Mouse (Mus musculus): ENCODE measurements around the gene Cped1.
"Not testable (repeated sequence)": the region's sequence is repeated elsewhere in the genome, so short reads cannot be mapped to it uniquely, and the experiment has no call there.

GRCm38 (mm10) chr6:22124575-22125330, 139.0 kb downstream of the Cped1 start:
- not testable (repeated sequence) for TF ChIP-seq CTCF, EP300 (IDR thresholded peaks at IDR 0.05)
